Mouse (Mus musculus) bone marrow macrophage, adult 2 months (primary cell): ENCODE data around the gene Mrgprd. TPM values are rescaled to one million over a fixed set of nuclear protein-coding genes. Genes with fewer than 3 reads are reported as not detected.

ENCODE experiments used
- H3K27ac ChIP-seq: 2 replicates; pipeline ENCODE4 v1.5.1; 2012; ENCODE audit warnings: low read depth, low read length; ENCODE audit not compliant: insufficient read depth
- H3K4me1 ChIP-seq: 2 replicates; pipeline ENCODE4 v1.6.1; 2012; ENCODE audit warnings: low read length; ENCODE audit not compliant: control insufficient read depth, insufficient read depth
- H3K4me3 ChIP-seq: 2 replicates; pipeline ENCODE4 v1.5.1; 2012; ENCODE audit warnings: mild to moderate bottlenecking, low read length, moderate library complexity; ENCODE audit not compliant: insufficient read depth
- CTCF ChIP-seq: IDR thresholded peaks from 2 replicates; pipeline ENCODE4 v1.5.1; 2012; ENCODE audit warnings: low read depth, mild to moderate bottlenecking, low read length, moderate library complexity
- POLR2A ChIP-seq: IDR thresholded peaks from 2 replicates; pipeline ENCODE4 v1.6.1; 2012; ENCODE audit warnings: mild to moderate bottlenecking, low read depth, low read length, borderline replicate concordance
- polyA plus RNA-seq: library from polyadenylated mRNA; stranded (reverse); fragments of >200 nt; gene quantifications from 2 replicates; pipeline ENCODE4 v1.2.4, GENCODE M21; 2012; ENCODE audit not compliant: missing spikeins, insufficient read depth, insufficient read length

Gene Mrgprd
- polyA plus RNA-seq, 1 experiment, result not detected

- no peak overlapping the region for H3K27ac ChIP-seq
- no peak for TF ChIP-seq POLR2A
- TF ChIP-seq CTCF, result no peak
- H3K4me1 ChIP-seq, result no peaks in the 10 kb centered on the region
- H3K4me3 ChIP-seq, result no peak overlapping the region
Measured at GRCm38 (mm10) chr7:145340248-145340904, 25.7 kb downstream of the Mrgprd start.

Other genes starting within 250 kb of the Mrgprd start
- gene 1810010D01Rik, start 106.7 kb upstream of the Mrgprd start, polyA plus RNA-seq, result 3.0 and 4.0 TPM in 2 replicates
- gene Tpcn2, start 30.8 kb upstream of the Mrgprd start, polyA plus RNA-seq, result 51.0 and 55.4 TPM in 2 replicates
- not detected in 2 replicates for gene Mrgprf, start 14.0 kb upstream of the Mrgprd start, polyA plus RNA-seq